Mouse (Mus musculus) midbrain, embryonic 15.5 days (tissue): ENCODE measurements around the gene Myo16. TPM values are rescaled to one million over a fixed set of nuclear protein-coding genes. Genes with fewer than 3 reads are reported as not detected.

Source experiments
- ATAC-seq: fragments of 200-750 bp; cut with Nextera tagmentation; replicated peaks from 2 replicates; pipeline ENCODE4 v1.8.0; 2017; ENCODE audit warnings: moderate TSS enrichment
- H3K27ac ChIP-seq: fragments of 300-500 bp; sonication (generic); 2 replicates; pipeline ENCODE4 v1.5.1; 2015; ENCODE audit warnings: mild to moderate bottlenecking, inconsistent platforms
- H3K27me3 ChIP-seq: fragments of 300-500 bp; sonication (generic); replicated peaks from 2 replicates; pipeline ENCODE4 v1.6.1; 2015; ENCODE audit warnings: inconsistent platforms
- H3K36me3 ChIP-seq: fragments of 300-500 bp; sonication (generic); replicated peaks from 2 replicates; pipeline ENCODE4 v1.6.1; 2015; ENCODE audit warnings: inconsistent platforms
- H3K4me1 ChIP-seq: fragments of 300-500 bp; sonication (generic); 2 replicates; pipeline ENCODE4 v1.6.1; 2015; ENCODE audit warnings: inconsistent platforms
- H3K4me2 ChIP-seq: fragments of 300-500 bp; sonication (generic); 2 replicates; pipeline ENCODE4 v1.6.1; 2015; ENCODE audit warnings: inconsistent platforms, mild to moderate bottlenecking, moderate library complexity
- H3K4me3 ChIP-seq: fragments of 300-500 bp; sonication (generic); 2 replicates; pipeline ENCODE4 v1.5.1; 2015; ENCODE audit warnings: mild to moderate bottlenecking, inconsistent platforms
- H3K9ac ChIP-seq: fragments of 300-500 bp; sonication (generic); 2 replicates; pipeline ENCODE4 v1.6.1; 2015; ENCODE audit warnings: mild to moderate bottlenecking, inconsistent platforms
- H3K9me3 ChIP-seq: fragments of 300-500 bp; sonication (generic); 2 replicates; pipeline ENCODE4 v1.6.1; 2016; ENCODE audit warnings: inconsistent platforms
- WGBS: fragments of 180-500 bp; shearing (Covaris S2); methylation state at CpG from one replicate; pipeline ENCODE4 v1.1.7; 2015; ENCODE audit warnings: mixed read lengths; 5-methylcytosine and 5-hydroxymethylcytosine counted together
- polyA plus RNA-seq: library from polyadenylated mRNA; unstranded; fragments of >200 nt; fragmentation: Nextera tagmentation; extraction: Ambion mirVana; gene quantifications from 2 replicates; pipeline ENCODE4 v1.2.1, GENCODE M21; 2015

The Myo16 gene
- polyA plus RNA-seq, 1 experiment from 2014 or later: 7.7 TPM

DNA sequence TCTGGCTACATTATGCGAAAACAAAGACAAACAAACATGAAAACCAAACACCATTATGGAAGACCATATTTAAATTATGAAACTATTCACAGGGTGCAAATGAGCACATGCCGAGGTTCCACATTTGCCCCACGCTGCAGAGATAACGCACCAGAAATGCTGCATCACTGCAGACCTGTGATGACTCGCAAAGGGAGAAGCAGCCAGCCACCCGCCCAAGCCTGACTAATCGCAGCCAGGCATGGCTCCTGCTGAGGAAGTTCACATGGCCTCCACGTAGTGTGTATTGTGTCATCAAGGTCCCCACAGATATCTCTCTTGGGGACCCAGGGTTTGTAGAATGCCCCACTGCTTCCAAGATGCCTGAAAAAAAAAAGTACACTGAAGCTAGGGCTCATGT, 529.4 kb downstream of the Myo16 start:
- Histone ChIP-seq H3K27ac (no peak overlapping the region), H3K4me2 (no peak overlapping the region), H3K4me1 (0 out of 2 replicates have a peak, but pooled peaks cover 2% of the 10 kb centered on the region), H3K27me3 (no peaks in the 10 kb centered on the region), H3K4me3 (no peak overlapping the region), H3K9ac (no peak overlapping the region), H3K9me3 (no peaks in the 10 kb centered on the region), H3K36me3 (no peaks in the 10 kb centered on the region)
- no peak for ATAC-seq
- WGBS: 71% methylated on average over 8 of the region's 8 CpGs

Other genes starting within 250 kb of the Myo16 start
- 12.3 and 14.3 TPM in 2 replicates for gene Lig4, start 176.2 kb upstream of the Myo16 start, polyA plus RNA-seq
- gene Abhd13, start 176.2 kb upstream of the Myo16 start, polyA plus RNA-seq: 13.4 and 13.6 TPM in 2 replicates
- 0.18 and 0.58 TPM in 2 replicates for gene Tnfsf13b, start 147.4 kb upstream of the Myo16 start, polyA plus RNA-seq